Mouse (Mus musculus) kidney, embryonic 16.5 days (tissue): ENCODE results near the gene Rad51. TPM values are rescaled to one million over a fixed set of nuclear protein-coding genes. Genes with fewer than 3 reads are reported as not detected.

Experiments used
- ATAC-seq: fragments of 200-750 bp; cut with Nextera tagmentation; 2 replicates; pipeline ENCODE4 v1.8.0; 2017; ENCODE audit warnings: moderate TSS enrichment; ENCODE audit not compliant: low FRiP score, low TSS enrichment
- H3K27ac ChIP-seq: fragments of 300-500 bp; sonication (generic); 2 replicates; pipeline ENCODE4 v1.5.1; 2014; ENCODE audit warnings: low read length
- H3K27me3 ChIP-seq: fragments of 300-500 bp; sonication (generic); 2 replicates; pipeline ENCODE4 v1.6.1; 2014; ENCODE audit warnings: low read length, control low read depth, mixed read lengths; ENCODE audit not compliant: insufficient read depth
- H3K36me3 ChIP-seq: fragments of 300-500 bp; sonication (generic); 2 replicates; pipeline ENCODE4 v1.6.1; 2014; ENCODE audit warnings: low read length, control low read depth, mixed read lengths; ENCODE audit not compliant: insufficient read depth
- H3K4me1 ChIP-seq: fragments of 300-500 bp; sonication (generic); 2 replicates; pipeline ENCODE4 v1.6.1; 2014; ENCODE audit warnings: low read length, control low read depth, mixed read lengths; ENCODE audit not compliant: insufficient read depth
- H3K4me2 ChIP-seq: fragments of 300-500 bp; sonication (generic); replicated peaks from 2 replicates; pipeline ENCODE4 v1.6.1; 2014; ENCODE audit warnings: low read depth, low read length
- H3K4me3 ChIP-seq: fragments of 300-500 bp; sonication (generic); 2 replicates; pipeline ENCODE4 v1.5.1; 2014; ENCODE audit warnings: mild to moderate bottlenecking, low read length
- H3K9ac ChIP-seq: fragments of 300-500 bp; sonication (generic); replicated peaks from 2 replicates; pipeline ENCODE4 v1.6.1; 2014; ENCODE audit warnings: low read length
- H3K9me3 ChIP-seq: fragments of 300-500 bp; sonication (generic); 2 replicates; pipeline ENCODE4 v1.6.1; 2016; ENCODE audit warnings: low read length, control low read depth
- WGBS: fragments of 180-500 bp; shearing (Covaris S2); extraction: QIAGEN DNeasy Blood & Tissue Kit; methylation state at CpG from one replicate; pipeline ENCODE4 v1.1.7; 2014; 5-methylcytosine and 5-hydroxymethylcytosine counted together
- polyA plus RNA-seq: library from polyadenylated mRNA; unstranded; fragments of >200 nt; fragmentation: Nextera tagmentation; extraction: Ambion mirVana; gene quantifications from 2 replicates; pipeline ENCODE4 v1.2.1, GENCODE M21; 2015

Gene Rad51
- polyA plus RNA-seq, result 50.7 and 51.8 TPM in 2 replicates

GRCm38 (mm10) chr2:119112438-119113112, at the start of gene Rad51:
Gene Rad51, plus strand, starts transcription at chr2:119112793.
- peak; percentile 94 for ATAC-seq
- under 1% methylated on average over 51 of the region's 51 CpGs for WGBS

DNA sequence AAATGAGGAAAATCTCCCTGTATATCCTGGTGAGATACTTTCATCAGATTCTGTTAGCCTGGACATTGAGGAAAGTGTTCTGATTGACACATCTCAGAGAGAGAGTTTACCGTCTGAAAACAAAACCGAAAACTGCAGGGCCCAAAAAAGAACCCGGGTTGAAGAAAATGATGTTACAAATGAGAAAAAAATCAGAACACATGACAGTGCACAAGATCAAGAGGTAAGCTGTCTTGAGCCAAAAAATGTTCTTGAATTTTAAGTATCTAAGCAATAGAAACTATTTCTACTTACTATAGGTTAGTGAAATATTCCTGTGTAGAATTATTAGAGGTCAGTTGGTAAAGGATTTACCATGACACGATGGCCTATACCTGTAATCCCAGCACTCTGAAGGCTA, 40.2 kb upstream of the Rad51 start:
- Histone ChIP-seq H3K27ac (no peak overlapping the region), H3K36me3 (peaks cover 12% of the 10 kb centered on the region; the same call in 1 of the 2 replicates), H3K4me1 (no peaks in the 10 kb centered on the region), H3K4me3 (no peak overlapping the region), H3K9ac (no peak overlapping the region), H3K4me2 (no peak overlapping the region), H3K27me3 (no peaks in the 10 kb centered on the region), H3K9me3 (no peaks in the 10 kb centered on the region)
- 92% methylated on average over 4 of the region's 4 CpGs for WGBS
- no peak for ATAC-seq

More at GRCm38 (mm10) chr2:119112438-119113112, at the start of gene Rad51:
- peaks cover 19% of the 10 kb centered on the region for H3K4me1 ChIP-seq
- H3K4me2 ChIP-seq, result peak within 1 kb of the TSS; percentile 93
- peak within 1 kb of the TSS; percentile 86 for H3K4me3 ChIP-seq
- H3K36me3 ChIP-seq, result peaks cover 6% of the 10 kb centered on the region; the same call in 1 of the 2 replicates
- no peaks in the 10 kb centered on the region for H3K27me3 ChIP-seq
- H3K9me3 ChIP-seq, result no peaks in the 10 kb centered on the region
- peak within 1 kb of the TSS; percentile 80 for H3K9ac ChIP-seq
- peak within 1 kb of the TSS; percentile 95 for H3K27ac ChIP-seq

GRCm38 (mm10) chr2:119086156-119086555, 26.4 kb upstream of the Rad51 start:
- Histone ChIP-seq H3K4me1 (no peaks in the 10 kb centered on the region), H3K27ac (no peak overlapping the region), H3K9ac (no peak overlapping the region), H3K4me3 (no peak overlapping the region), H3K4me2 (no peak overlapping the region), H3K36me3 (peaks cover 18% of the 10 kb centered on the region; the same call in 1 of the 2 replicates), H3K27me3 (no peaks in the 10 kb centered on the region), H3K9me3 (no peaks in the 10 kb centered on the region)
- ATAC-seq, result no peak
- 92% methylated on average over 2 of the region's 2 CpGs for WGBS

DNA sequence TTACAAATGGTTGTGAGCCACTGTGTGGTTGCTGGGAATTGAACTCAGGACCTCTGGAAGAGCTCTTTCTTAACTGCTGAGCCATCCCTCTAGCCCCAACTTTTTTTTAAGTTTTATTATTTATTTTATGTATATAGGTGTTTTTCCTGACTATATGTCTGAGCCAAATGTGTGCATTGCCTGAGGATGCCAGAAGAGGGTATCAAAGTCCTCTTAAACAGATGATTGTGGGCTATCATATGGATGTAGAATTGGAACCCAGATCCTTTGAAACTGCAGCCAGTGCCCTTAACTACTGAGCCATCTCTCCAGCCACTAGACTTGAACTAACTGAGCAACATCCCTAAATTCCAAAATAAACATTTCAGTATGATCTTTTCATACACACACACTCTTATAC, 11.0 kb upstream of the Rad51 start:
- Histone ChIP-seq H3K9ac (no peak overlapping the region), H3K27me3 (no peaks in the 10 kb centered on the region)
- no peak for ATAC-seq

DNA sequence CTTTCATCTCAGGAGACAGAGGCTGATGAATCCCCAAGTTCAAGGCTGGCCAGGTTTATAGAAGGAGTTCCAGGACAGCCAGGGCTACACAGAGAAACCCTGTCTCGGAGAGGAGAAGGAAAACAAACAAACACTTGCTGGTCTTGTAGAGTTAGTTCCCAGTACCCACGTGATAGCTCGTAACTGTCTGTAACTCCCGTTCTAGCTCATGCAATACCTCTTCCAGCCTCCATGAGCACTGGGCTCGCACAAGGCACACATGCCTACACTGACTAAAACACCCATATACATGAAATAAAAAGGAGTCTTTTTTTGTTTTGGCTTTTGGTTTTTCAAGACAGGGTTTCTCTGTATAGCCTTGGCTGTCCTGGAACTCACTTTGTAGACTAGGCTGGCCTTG, 6.0 kb upstream of the Rad51 start:
- Histone ChIP-seq H3K27me3 (no peaks in the 10 kb centered on the region), H3K4me1 (0 out of 2 replicates have a peak, but pooled peaks cover under 1% of the 10 kb centered on the region), H3K9ac (no peak overlapping the region), H3K4me2 (no peak overlapping the region), H3K4me3 (no peak overlapping the region), H3K9me3 (no peaks in the 10 kb centered on the region), H3K27ac (no peak overlapping the region), H3K36me3 (peaks cover 17% of the 10 kb centered on the region)
- 72% methylated on average over 5 of the region's 5 CpGs for WGBS
- no peak for ATAC-seq

More for the DNA sequence above, 11.0 kb upstream of the Rad51 start:
- no peak overlapping the region for H3K4me2 ChIP-seq
- H3K4me3 ChIP-seq, result no peak overlapping the region
- no peak overlapping the region for H3K27ac ChIP-seq
- no peaks in the 10 kb centered on the region for H3K9me3 ChIP-seq
- no peaks in the 10 kb centered on the region for H3K4me1 ChIP-seq
- H3K36me3 ChIP-seq, result peaks cover 27% of the 10 kb centered on the region

GRCm38 (mm10) chr2:119108554-119108953, 4.0 kb upstream of the Rad51 start:
- Histone ChIP-seq H3K36me3 (peaks cover 6% of the 10 kb centered on the region; the same call in 1 of the 2 replicates), H3K4me3 (no peak overlapping the region), H3K4me2 (no peak overlapping the region), H3K27me3 (no peaks in the 10 kb centered on the region), H3K4me1 (peaks cover 9% of the 10 kb centered on the region), H3K9me3 (no peaks in the 10 kb centered on the region), H3K9ac (no peak overlapping the region), H3K27ac (no peak overlapping the region)
- no peak for ATAC-seq
- 63% methylated on average over 4 of the region's 4 CpGs for WGBS

DNA sequence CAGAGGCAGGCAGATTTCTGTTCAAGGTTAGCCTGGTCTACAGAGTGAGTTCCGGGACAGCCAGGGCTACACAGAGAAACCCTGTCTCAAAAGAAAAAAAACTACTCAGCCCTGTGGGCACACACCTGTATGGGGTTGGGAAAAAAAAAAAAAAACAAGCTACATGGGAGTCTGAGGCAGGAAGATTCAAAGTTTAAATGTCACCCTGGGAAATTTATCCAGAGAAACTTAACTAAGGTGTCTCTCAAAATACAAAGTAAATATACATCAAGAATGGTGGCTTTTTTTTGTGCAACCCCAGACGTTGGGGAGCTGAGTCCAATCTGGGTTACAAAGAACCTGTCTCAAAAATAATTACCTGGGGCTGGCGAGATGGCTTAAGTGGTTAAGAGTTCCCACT, 1.5 kb upstream of the Rad51 start:
- Histone ChIP-seq H3K9ac (no peak overlapping the region), H3K4me3 (no peak overlapping the region), H3K27ac (no peak overlapping the region), H3K9me3 (no peaks in the 10 kb centered on the region), H3K4me1 (peaks cover 19% of the 10 kb centered on the region), H3K27me3 (no peaks in the 10 kb centered on the region), H3K4me2 (no peak overlapping the region), H3K36me3 (peaks cover 6% of the 10 kb centered on the region; the same call in 1 of the 2 replicates)
- 88% methylated on average over 3 of the region's 3 CpGs for WGBS
- ATAC-seq, result no peak

GRCm38 (mm10) chr2:119113121-119113925, 730 bp downstream of the Rad51 start:
- H3K4me1 ChIP-seq, result peaks cover 19% of the 10 kb centered on the region
- peaks cover 3% of the 10 kb centered on the region; the same call in 1 of the 2 replicates for H3K36me3 ChIP-seq
- peak overlapping the region; percentile 95; the same call in 1 of the 2 replicates for H3K27ac ChIP-seq
- H3K4me3 ChIP-seq, result peak overlapping the region; percentile 86
- H3K27me3 ChIP-seq, result no peaks in the 10 kb centered on the region
- H3K9me3 ChIP-seq, result no peaks in the 10 kb centered on the region
- 10% methylated on average over 20 of the region's 20 CpGs for WGBS
- peak overlapping the region; percentile 93 for H3K4me2 ChIP-seq
- peak overlapping the region; percentile 80 for H3K9ac ChIP-seq
- ATAC-seq, result peak; percentile 1; the same call in 1 of the 2 replicates

- Histone ChIP-seq H3K4me2 (no peak overlapping the region), H3K9me3 (no peaks in the 10 kb centered on the region), H3K27ac (no peak overlapping the region), H3K4me3 (no peak overlapping the region), H3K36me3 (peaks cover 55% of the 10 kb centered on the region), H3K4me1 (no peaks in the 10 kb centered on the region), H3K9ac (no peak overlapping the region), H3K27me3 (no peaks in the 10 kb centered on the region)
- no peak for ATAC-seq
- WGBS, result 87% methylated on average over 5 of the region's 5 CpGs
Measured at GRCm38 (mm10) chr2:119136346-119136898, 23.8 kb downstream of the Rad51 start.
